Mouse (Mus musculus) intestine, embryonic 15.5 days (tissue): ENCODE measurements around the gene 1700034I23Rik. TPM values are rescaled to one million over a fixed set of nuclear protein-coding genes. Genes with fewer than 3 reads are reported as not detected.

Source experiments
- polyA plus RNA-seq: library from polyadenylated mRNA; unstranded; fragments of >200 nt; fragmentation: Nextera tagmentation; extraction: Ambion mirVana; gene quantifications from 2 replicates; pipeline ENCODE4 v1.2.1, GENCODE M21; 2015

Gene 1700034I23Rik
- polyA plus RNA-seq, 1 experiment from 2014 or later, result 0.09 TPM

Other genes with a start within 250 kb of the 1700034I23Rik start
- gene Slc25a31, start 193.7 kb downstream of the 1700034I23Rik start, polyA plus RNA-seq, result 0.15 TPM in 1 of 2 replicates, not detected in the other
- gene Hspa4l, start 158.0 kb downstream of the 1700034I23Rik start, polyA plus RNA-seq, result 13.9 and 14.4 TPM in 2 replicates
- 40.0 and 44.5 TPM in 2 replicates for gene Plk4, start 102.5 kb downstream of the 1700034I23Rik start, polyA plus RNA-seq
- gene Mfsd8, start 55.7 kb downstream of the 1700034I23Rik start, polyA plus RNA-seq, result 5.2 and 6.1 TPM in 2 replicates
- gene Abhd18, start 55.6 kb downstream of the 1700034I23Rik start, polyA plus RNA-seq, result 8.1 and 8.9 TPM in 2 replicates
- 10.4 and 14.0 TPM in 2 replicates for gene Larp1b, start 47.3 kb upstream of the 1700034I23Rik start, polyA plus RNA-seq
- 56.2 and 60.8 TPM in 2 replicates for gene Pgrmc2, start 180.5 kb upstream of the 1700034I23Rik start, polyA plus RNA-seq